Mouse (Mus musculus) heart, postnatal 25 days (tissue): ENCODE measurements at regions not wholly inside any gene's neighbourhood (a gene's known extent, or its start where the extent isn't known, plus 50 kb on each side); places are given as distances from the start of the nearest gene placed in this dataset.

Experiments used
- DNase-seq: peaks from one replicate; pipeline ENCODE4 v3.0.0; 2022; ENCODE audit warnings: low spot score
- intact Hi-C: fragments of 180-260 bp; cut with DNase I; formaldehyde crosslinking; loops from one replicate; pipeline ENCODE4 v1.15.1; 2025

GRCm38 (mm10) chrX:49387439-49387838, 76.3 kb upstream of the Arhgap36 start:
- intact Hi-C loops, result no loop called here

GRCm38 (mm10) chrX:49377067-49377466, 86.7 kb upstream of the Arhgap36 start:
- intact Hi-C loops, result loop anchor here (5.0 to 10.0 kb wide), 2 partner anchors 1125 to 1168 kb away; no protein-coding TSS in a partner anchor
- no peak for DNase-seq

More at GRCm38 (mm10) chrX:49387439-49387838, 76.3 kb upstream of the Arhgap36 start:
- no peak for DNase-seq

DNA sequence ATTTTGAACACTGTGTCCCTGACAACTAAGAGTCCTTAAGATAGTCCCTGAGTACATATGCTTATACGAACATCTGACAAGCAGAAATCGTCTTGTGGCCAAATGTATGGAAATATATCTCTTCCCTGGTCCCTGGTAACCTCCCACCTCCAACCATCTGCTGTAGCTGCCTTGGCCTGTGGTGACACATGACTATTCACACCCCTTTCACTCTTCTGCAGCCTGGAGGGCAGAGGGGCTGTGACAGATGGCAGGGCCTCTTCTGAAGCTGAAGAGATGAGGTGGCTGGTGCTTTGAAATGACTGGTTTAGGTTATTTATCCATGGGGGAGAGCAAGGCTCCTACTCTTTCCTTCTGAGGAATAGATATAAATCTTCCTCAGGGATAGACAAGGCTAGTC, 82.3 kb upstream of the Enox2 start:
- DNase-seq, result no peak
- intact Hi-C loops, result loop anchor here (10.0 kb wide), 1 partner anchor 1174 kb away; no protein-coding TSS in a partner anchor

- intact Hi-C loops, result no loop called here
- no peak for DNase-seq
Measured at GRCm38 (mm10) chrX:49369404-49369803, 81.3 kb upstream of the Enox2 start.

GRCm38 (mm10) chrX:49346451-49346850, 58.4 kb upstream of the Enox2 start:
- no peak for DNase-seq
- intact Hi-C loops, result no loop called here
